Mouse (Mus musculus) heart, adult 2 months (tissue): Measurements from ENCODE around the gene Gm26992.

ENCODE experiments used
- CTCF ChIP-seq: fragments of 200-600 bp; IDR thresholded peaks from 2 replicates; pipeline ENCODE4 v1.8.1; 2022; ENCODE audit warnings: antibody characterized with exemption, mild to moderate bottlenecking, moderate library complexity
- EP300 ChIP-seq: fragments of 200-500 bp; IDR thresholded peaks from 2 replicates; pipeline ENCODE4 v1.6.1; 2011; ENCODE audit warnings: low read depth, low read length, control low read depth; ENCODE audit not compliant: insufficient read depth
- POLR2A ChIP-seq: fragments of 200-500 bp; IDR thresholded peaks from 2 replicates; pipeline ENCODE4 v1.6.1; 2011; ENCODE audit warnings: mild to moderate bottlenecking, low read depth, low read length, control low read depth; ENCODE audit not compliant: insufficient read depth

GRCm38 (mm10) chrX:103482097-103482451 is 60.3 kb downstream of the Gm26992 start:
- TF ChIP-seq CTCF (no peak), POLR2A (no peak), EP300 (no peak)
